Mouse (Mus musculus): ENCODE results near the gene Unc119. TPM values are rescaled to one million over a fixed set of nuclear protein-coding genes. Genes with fewer than 3 reads are reported as not detected.

Gene Unc119
- 13.8 TPM for total RNA-seq (2023)

DNA sequence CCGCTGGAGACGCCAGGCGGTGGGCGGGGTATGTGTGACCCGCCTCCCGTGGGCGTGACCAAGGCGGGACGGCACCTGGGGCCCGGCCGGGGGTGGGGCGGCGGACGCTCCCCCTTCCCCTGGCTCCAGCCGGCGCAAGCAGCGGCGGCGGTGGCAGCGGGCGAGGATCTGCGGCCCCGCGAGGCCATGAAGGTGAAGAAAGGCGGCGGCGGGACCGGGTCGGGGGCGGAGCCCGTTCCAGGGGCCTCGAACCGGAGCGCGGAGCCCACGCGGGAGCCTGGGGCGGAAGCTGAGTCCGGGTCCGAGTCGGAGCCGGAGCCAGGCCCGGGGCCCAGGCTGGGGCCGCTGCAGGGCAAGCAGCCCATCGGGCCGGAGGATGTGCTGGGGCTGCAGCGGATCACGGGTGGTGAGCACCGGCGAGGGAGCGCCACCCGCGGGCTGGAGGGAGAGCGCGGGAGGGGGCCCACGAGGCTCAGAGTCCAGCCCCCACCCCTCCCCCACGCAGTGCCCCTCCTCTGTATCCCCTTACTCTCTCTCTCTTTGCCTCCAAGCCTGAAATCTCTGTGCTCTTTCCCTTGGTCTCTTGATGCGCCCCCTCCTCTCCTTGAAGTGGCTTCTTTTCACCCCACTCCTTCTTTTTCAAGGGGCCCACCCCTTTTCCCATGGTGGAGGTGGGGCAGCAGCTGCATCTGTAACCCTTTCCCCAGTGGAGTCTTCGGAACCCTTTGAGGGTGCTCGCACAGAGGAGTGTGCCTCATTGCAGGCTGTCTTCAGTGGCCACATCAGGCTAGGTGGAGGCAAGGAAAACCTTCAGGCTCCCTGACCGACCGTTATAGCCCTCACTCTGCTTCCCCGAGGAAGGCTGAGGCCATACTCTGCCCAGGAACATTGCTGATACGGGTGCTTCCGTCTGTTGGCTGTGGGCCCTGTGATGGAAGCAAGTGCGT, at the start of gene Unc119:
TSS of gene Unc119 (plus strand) at position 102 of the 947 bp plus-strand sequence.

DNA sequence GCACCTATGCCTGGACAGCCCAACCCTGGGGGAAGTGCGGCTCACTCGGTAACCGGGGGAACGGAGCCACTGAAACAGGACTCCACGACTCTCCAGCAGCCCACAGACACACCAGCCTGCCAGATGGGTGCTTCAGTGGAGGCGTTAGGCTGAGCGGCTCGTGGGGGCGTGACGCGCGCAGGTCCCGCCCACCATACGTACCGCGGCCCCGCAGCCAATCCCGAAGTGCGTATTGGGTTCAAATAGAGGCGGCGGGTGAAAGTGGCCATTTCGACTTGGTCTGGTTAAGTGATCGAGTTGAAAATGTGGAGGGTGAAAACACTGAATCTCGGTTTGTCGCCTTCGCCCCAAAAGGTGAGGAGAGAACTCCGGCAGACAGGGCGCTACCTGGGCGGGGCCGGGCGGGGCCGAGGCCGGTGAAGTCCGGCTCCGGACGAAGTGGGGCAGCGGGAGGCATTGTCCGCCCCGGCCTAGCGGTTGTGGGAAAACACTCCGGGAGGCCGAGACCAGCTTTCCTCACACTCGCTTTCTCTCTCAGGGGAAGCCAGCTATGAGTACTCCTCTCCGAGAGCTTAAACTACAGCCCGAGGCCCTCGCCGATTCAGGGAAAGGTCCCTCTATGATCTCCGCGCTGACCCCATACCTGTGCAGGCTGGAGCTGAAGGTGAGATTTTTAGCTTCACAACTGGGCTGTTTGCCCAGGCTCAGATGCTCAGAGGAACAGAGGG, 41.8 kb upstream of the Unc119 start, which contains the start of gene Spag5:
TSS of gene Spag5 (plus strand) at position 173 of the 728 bp plus-strand sequence.

DNA sequence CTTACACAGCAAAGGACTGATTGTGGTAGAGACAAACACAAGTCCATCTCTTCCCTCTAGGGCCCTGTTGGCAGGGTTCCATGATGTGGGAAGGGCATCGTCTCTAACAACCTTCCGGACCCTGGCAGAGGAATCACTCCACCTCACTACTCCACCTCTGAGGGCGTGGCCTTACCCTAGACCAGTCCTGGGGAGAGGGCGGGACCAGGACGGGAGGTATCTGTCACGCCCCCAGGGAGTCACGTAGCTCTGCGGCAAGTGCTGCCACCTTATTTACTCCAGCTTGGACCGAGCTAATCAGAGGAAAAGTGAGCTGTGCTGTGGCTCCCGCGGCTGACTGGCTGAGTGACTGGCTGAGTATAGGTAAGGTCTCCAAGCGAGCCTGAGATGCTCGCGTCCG, 20.4 kb upstream of the Unc119 start, which contains the start of gene Aldoc:
TSS of gene Aldoc (plus strand) at position 109 of the 400 bp plus-strand sequence.

DNA sequence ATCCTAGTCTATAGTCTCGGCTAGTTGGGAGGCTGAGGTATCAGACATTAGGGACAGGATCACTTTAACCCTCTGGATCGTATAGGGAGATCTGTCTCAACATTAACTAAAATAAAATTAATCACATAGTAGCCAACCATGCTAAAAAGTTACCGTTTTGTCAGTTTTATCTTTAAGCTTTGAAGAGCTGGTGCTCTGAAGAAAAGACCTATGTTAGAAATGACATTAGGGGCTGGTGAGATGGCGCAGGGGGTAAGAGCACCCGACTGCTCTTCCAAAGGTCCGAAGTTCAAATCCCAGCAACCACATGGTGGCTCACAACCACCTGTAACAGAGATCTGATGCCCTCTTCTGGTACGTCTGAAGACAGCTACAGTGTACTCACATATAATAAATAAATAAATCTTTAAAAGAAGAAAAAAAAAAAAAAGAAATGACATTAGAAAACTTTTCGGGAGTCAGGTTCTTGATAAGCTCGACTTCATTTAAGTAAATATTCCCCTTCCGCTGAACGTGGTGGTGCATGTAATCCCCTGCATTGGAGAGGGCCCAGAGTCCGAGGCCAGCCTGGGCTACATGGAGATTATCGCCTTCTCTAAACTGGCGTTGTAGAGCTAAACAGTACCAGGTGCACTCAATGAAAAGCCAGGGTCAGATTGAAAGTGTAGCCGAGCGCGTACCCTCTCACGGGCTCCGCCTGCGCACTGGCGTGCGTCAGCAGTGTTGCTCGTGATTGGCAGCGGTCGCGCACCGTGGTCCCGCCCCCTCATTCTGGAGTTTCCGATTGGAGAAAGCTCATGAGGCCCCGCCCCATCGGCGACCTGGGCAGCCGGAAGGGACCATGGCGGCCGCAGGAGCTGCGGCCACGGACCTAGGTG, 15.4 kb upstream of the Unc119 start, which contains the start of gene Pigs:
TSS of gene Pigs (plus strand) at position 782 of the 878 bp plus-strand sequence.

DNA sequence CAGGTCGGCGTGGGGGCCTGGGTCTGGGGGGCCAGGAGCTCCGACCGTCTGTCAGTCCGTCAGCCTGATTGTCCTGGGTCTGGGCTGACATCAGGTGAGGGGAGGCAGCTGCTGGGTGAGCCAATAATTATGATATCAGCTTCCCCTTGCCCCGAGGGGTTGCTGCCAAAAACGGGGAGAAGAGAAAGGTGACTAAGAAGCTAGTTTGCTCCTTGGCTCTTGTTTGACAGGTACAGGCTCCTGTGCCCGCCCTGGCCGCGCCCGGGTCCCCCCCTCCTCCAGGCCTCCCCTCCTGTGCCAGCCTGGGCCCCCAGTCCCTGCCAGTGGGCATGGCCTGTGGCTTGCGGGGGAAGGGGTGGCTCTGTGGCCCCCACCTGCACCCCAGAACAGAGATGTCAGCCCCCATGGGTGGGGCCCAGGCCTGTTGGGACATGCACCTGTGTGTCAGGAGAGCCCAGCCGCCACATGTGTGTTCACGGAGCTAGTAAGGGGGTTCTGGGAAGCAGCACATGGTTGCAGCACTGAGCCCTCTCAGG, 43.3 kb downstream of the Unc119 start, which contains the start of gene Foxn1:
TSS of gene Foxn1 (minus strand) at position 51 of the 536 bp plus-strand sequence.

Other genes with a start within 250 kb of the Unc119 start
- 20.5 TPM for gene Fam222b, start 248.8 kb upstream of the Unc119 start, total RNA-seq (2023)
- gene Traf4, start 177.9 kb upstream of the Unc119 start, total RNA-seq (2023), result 41.8 TPM
- 8.4 TPM for gene Nek8, start 166.8 kb upstream of the Unc119 start, total RNA-seq (2023)
- gene Tlcd1, start 166.8 kb upstream of the Unc119 start, total RNA-seq (2023), result 6.9 TPM
- gene Rpl23a, start 159.9 kb upstream of the Unc119 start, total RNA-seq (2023), result 3,334 TPM
- 3.3 TPM for gene Rab34, start 155.1 kb upstream of the Unc119 start, total RNA-seq (2023)
- not detected for gene Proca1, start 150.1 kb upstream of the Unc119 start, total RNA-seq (2023)
- 40.3 TPM for gene Sdf2, start 97.7 kb upstream of the Unc119 start, total RNA-seq (2023)
- gene Supt6, start 97.5 kb upstream of the Unc119 start, total RNA-seq (2023), result 91.0 TPM
- gene 2610507B11Rik, start 81.7 kb upstream of the Unc119 start, total RNA-seq (2023), result 98.7 TPM
- gene BC030499, start 52.6 kb upstream of the Unc119 start, total RNA-seq (2023), result 0.35 TPM
- 3.8 TPM for gene Spag5, start 42.0 kb upstream of the Unc119 start, total RNA-seq (2023)
- 12.0 TPM for gene Aldoc, start 20.5 kb upstream of the Unc119 start, total RNA-seq (2023)
- gene Pigs, start 15.1 kb upstream of the Unc119 start, total RNA-seq (2023), result 38.7 TPM
- not detected for gene Foxn1, start 43.1 kb downstream of the Unc119 start, total RNA-seq (2023)
- not detected for gene Slc13a2, start 78.7 kb downstream of the Unc119 start, total RNA-seq (2023)
- 1.6 TPM for gene Slc46a1, start 122.2 kb downstream of the Unc119 start, total RNA-seq (2023)
- 1.6 TPM for gene Sarm1, start 154.3 kb downstream of the Unc119 start, total RNA-seq (2023)
- not detected for gene Vtn, start 155.6 kb downstream of the Unc119 start, total RNA-seq (2023)
- not detected for gene Sebox, start 160.0 kb downstream of the Unc119 start, total RNA-seq (2023)
- 16.6 TPM for gene Tmem199, start 168.7 kb downstream of the Unc119 start, total RNA-seq (2023)
- 31.5 TPM for gene Poldip2, start 168.7 kb downstream of the Unc119 start, total RNA-seq (2023)
- 14.0 TPM for gene Tnfaip1, start 192.8 kb downstream of the Unc119 start, total RNA-seq (2023)
- 34.2 TPM for gene Ift20, start 192.9 kb downstream of the Unc119 start, total RNA-seq (2023)
- 7.1 TPM for gene Tmem97, start 207.3 kb downstream of the Unc119 start, total RNA-seq (2023)

Data from CD4-positive naive resting alpha-beta T cell, adult 76 days (primary cell).